Mouse (Mus musculus) left cerebral cortex, adult 18-20 months (tissue): Measurements from ENCODE around the gene Bcl6b. TPM values are rescaled to one million over a fixed set of nuclear protein-coding genes. Genes with fewer than 3 reads are reported as not detected.

ENCODE experiments used
- DNase-seq, 2 experiments: peaks; one replicate each; pipeline ENCODE4 v3.0.0; 2021 to 2022; ENCODE audit warnings: low spot score in 2 of 2, mixed read lengths in 1 of 2
- total RNA-seq, 2 experiments: library from RNA; stranded (reverse); gene quantifications; 2 replicates each; pipeline ENCODE4 v1.2.3; 2021

Bcl6b gene
- total RNA-seq, 2 experiments from 2014 or later = 1.2 to 3.2 TPM

DNA sequence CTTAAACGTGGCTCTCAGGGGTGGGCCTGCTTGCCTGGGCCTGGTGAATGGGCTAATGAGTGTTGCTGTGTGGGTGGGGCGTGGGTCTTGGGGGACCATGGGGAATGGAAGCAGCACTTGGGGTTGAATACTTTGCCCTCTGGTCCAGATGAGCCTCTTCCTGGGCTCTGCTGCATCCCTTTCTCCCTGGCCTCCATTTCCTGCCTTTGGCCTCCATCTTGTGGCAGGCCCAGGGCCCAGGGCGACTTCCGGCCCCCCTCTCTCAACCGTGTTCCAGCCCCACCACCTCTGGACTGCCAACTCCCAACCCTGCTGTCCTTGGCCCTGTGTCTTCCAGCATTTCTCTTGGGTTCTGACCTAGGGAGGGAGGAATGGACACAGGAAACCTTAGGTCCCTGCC, 4.4 kb upstream of the Bcl6b start:
- DNase-seq = no peak

DNA sequence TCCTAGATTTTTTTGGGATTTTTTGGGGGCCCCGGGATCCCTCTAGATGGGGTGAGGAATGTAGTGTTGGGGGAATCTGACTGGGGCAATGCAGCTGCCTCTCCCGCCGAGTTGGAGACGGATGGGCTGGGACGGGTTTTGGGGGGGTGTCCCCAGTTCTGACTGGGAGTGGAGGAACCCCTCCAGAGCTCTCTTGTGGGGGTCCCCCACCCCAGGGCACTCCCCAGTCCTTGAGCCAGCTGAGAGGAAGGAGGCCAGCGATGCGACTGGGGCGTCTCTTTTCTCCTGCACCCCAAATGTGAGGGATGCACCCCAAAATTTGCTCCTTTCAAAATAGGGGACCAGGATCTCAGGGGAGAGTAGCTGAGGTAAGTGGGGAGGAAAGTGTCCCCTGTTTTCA, 3.4 kb upstream of the Bcl6b start:
- no peak for DNase-seq

DNA sequence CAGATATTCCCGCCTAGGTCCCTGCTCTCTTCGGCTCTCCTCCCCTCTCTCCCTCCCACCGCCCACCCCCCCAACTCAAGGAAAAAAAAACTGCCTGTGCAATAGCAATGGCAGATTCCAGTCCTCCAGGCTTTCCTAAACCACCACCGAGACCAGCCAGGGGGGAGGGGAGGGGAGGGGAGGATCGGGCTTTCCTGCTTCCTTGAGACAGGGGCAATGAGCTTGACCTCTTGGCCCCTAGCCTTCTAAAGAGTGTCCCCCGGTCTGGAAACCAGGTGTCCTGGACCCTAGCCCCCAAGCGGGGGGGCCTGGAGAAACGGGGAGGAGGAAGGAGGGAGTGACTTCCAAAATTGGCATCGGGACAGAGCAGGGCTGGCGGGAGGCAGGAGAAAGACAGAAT, 2.9 kb upstream of the Bcl6b start:
- DNase-seq = no peak

DNA sequence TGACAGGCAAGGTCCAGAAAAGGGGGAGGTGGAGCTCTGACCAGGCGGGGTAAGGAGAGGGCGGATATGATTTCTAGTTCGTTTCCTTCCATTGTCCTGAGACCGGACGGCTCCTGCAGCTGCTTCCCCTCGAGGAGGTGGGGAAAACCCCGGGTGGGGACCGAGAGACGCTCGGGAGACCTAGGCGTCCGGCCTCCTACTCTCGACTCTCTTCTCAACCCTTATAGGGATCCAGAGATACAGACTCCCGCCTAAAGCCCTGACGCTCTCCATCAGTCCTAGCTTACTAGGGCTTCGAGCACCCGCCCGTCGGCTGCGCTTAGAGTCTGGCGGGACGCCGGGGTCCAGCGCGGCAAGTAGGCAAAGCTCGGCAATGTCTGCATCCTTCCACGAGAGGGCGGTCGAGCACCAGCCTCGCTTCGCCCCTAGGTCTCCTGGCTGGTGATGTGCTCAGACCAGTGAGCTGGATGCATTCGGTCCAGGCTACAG, 685 bp upstream of the Bcl6b start:
- peak; percentile 78 to 83 for DNase-seq

DNA sequence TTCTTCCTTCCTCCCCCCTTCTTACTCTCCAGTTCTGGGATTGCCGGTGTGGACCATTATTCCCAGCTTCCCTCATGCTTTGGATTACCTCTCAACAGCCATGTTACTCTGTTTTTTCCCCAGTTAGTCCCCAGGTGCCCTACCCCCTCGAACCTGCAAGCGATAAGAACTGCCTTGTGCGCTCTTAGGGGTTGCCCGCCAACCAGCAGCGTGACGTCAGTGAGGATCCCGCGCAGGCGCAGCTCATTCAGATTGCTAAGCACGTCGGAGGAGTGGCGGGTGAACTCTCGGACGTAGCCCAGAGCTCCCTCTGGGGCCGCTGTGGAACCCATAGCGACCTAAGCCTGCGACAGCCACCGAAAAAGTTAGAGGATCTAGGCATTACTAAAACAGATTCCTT, 770 bp downstream of the Bcl6b start:
- peak; percentile 81 to 82 for DNase-seq

DNA sequence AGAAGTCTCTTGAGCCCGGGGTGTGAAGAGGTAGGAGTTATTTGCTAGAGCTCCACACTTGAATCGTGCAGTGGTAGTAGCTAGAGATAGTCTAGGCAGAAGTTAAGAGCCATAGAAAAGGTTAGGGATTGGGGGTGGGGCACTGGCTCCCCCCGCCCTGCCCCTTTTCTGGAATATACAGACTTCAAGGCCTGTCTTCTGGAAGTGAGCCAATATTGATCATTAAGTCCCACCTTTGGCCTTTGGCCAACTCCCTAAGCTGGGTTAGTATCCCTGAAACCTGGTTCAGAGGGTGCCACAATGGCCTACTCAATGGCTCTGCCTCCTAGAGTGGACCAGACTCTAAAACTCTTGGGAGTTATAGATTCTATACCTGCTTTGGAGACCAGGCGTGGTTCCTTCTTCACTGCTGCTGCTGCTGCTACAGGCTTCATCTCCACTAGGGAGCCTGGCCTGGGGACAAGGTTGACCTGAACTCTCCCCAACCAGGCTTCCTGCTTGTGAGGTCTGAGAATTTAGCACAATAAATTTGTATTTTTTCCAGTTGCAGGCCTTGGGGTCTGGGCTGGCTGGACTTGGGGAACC, 1.8 kb downstream of the Bcl6b start:
- DNase-seq = no peak

DNA sequence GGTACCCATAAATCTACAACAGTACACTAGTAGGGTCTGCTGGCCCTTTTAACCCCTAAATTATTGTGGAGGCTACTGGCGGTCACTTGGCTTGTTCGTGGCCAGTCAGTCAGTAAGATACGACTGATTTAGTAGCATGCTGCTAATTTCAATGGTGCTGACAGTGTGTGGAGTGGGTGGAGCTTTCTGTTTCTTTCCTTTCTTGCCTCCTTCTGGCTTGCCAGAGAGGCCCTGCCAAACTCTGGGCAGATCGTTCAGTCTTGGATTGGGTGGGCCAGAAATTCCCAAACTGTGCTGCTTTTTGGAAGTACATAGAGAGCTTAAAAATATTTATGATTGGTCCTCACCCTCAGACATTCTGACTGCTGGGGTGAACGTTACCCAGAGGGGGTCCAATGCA, 2.5 kb downstream of the Bcl6b start:
- DNase-seq = no peak

DNA sequence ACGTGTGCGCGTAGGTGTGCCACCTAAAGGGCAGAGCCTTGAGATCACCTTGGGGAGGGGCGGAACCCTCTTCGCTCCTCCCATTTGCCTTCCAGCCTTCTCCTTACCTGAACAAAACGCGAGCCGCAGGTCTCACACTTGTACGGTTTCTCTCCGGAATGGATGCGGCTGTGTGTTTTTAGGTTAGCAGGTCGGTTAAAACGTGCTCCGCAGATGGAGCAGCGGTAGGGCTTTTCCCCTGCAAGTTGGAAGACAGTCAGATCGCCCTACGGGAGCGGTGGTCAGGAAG, 3.1 kb downstream of the Bcl6b start:
- no peak for DNase-seq

DNA sequence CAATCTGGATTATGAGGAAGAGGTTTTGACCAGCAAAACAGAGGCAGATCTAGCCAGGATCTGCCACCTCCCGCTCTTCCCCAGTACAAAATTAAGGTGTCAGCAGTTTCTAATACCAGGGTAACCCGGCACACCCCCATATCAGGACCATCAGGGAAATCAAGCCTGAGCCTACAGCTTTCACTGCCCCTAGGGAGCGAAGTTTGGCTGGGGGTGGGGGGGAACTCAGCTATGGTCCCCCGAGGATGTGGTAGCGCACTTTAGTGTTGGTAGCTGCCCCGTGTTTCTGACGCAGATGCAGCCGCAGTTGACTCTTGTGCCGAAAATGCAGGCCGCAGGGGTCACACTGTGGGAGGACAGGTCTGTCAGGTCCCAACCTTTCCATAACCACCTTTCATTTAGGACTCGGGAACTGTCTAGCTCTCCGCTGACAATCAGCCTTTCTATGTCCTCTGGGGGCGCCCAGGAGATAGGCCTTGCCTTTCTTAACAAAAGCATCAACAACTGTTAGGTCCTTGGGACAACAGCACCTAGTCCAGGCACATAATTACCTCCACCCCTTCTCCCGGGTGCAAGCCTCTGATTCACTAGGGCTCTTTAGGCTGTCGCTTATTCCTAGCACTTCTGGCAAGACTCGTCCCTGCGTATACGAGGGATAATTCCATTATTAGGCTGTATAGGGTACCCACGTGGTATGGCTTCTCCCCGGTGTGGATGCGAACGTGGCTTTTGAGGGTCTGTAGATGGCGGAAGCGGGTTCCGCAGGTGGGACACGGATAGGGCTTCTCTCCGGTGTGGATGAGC, 3.6 kb downstream of the Bcl6b start:
- no peak for DNase-seq

DNA sequence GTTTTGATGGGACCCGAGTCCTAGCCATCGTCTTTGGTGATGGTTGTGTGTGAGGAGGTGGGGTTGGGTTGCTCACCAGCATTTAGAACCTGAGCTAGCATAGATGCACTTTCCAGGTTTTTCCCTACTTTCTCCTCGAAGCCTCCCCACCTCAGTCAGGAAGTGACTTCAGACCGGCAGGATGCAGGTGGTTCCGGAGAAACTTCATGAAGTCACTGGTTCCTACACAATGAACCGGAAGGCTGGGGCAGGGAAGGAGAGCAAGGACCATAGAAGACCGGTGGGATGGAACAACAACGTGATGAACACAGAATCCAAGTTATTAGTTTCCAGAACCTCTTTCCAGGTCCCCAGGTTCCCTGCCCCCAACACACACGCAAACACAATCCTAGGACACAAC, 5.9 kb downstream of the Bcl6b start:
- no peak for DNase-seq

DNA sequence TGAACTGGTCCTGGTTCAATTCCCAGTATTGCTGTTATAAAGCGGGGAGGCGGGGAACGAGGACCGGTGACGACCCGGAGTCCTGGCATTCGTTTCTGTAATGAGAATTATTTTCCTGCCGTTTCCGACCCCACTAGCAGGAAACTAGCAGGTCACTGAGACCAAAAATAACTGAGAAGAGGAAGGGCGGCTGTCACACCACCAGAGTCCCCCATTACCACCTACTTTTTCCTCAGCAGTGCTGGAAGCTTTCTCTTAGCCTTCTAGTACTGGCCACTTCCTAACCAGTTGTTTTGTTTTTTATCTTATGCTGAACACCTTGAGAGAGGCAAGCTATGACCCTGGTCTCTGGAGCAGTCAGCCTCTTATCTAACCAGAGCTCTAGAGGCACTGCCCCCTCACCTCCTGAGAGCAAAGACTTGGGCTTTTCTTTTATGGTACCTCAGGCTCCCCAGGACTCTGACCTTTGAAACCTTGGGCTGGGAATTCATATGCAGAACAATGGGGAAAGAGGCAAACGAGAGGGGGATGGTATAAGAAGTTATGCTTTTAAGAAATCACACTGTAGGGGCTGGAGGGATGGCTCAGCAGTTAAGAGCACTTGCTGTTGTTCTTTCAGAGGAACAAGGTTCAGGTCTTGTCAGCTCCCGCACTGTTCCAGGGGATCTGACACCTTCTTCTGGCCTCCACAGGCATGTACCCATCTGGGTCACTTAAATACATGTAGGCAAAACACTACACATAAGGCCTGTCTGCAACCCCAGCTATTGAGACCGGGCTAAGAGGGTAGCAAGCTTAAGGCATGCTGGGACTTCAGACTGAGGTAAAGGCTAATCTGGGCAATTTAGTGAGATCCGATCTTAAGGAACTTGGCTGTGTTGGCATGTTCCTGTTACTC, 7.7 kb downstream of the Bcl6b start:
- DNase-seq = no peak

DNA sequence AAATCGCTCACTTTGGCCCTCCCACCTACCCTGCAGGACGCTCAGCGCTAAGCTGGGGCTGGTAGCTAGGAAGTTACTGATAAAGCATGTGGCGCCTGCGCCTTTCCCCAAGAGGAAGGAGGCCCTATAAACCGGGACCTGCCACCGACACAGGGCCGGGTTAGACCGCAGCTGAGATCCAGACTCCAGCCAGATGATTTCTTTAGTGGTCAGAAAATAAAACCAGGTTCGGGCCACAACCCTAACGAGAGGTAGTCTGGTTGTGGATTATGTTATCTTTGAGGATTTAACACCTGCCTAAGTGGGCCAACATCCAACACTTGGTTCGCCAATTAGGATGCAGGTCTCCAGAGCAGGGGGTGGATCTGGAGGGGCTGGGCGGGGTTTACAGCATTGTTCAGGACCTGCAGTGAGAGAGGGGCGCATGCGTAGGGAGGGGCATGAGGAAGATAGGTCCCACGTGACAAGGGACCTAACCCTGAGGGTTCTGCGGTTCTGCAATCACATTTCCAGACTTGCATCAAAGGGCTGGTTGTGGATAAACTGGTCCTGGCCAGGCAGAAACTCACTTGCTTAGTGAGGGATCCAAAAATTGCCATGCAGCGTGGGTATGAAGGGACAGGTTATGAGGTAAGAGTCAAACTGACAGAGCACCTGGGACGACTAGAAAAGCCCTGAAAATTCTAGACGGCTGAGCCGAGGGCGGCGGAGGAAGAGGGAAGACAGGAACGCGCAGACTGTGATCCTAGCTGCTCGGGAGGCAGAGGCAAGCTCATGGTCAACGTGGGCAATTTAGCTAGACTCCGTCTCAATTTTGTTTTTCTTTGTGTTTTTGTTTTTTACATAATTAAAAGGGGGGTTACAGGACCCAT, 8.6 kb downstream of the Bcl6b start, which contains the start of gene Slc16a13:
TSS of gene Slc16a13 (minus strand) at position 334 of the 872 bp plus-strand sequence.
- DNase-seq = peak; percentile 89 to 94

DNA sequence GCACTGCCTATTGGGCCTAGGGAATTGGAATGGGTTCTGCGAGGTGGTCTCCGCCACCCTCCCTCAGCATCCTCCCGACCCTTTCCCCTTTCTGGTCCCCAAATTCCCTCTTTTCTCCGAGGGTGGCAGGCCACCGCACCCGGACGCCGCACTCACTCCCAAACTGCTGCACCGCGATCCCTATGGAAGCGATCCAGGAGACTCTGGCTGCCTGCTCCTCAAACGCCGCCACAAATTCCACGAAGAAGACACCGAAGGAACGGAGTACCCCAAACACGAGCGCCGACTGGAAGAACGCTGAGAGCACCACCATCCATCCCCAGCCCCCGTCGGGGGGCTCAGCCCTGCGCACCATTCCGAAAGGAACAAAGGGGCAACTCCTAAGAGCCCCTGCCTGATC, 9.3 kb downstream of the Bcl6b start:
- no peak for DNase-seq

DNA sequence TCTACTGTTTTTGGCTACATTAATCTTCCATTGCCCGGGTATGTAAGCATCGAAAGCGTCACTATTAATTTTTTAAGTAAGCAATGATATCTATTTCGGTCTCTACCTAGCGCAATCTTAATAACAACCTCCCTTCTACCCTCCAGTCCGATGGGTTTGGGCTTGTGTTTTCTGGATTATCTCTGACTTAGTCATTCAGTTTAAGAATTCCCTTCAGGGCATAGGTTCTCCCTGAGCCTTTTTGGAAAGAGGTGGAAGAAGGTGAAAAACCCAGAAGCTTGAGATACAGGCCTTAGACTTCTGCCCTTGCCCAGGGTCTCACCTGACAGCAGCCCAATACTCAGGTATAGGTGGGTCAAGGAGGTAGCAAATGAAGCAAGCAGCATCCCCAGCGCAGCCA, 9.7 kb downstream of the Bcl6b start:
- no peak for DNase-seq

DNA sequence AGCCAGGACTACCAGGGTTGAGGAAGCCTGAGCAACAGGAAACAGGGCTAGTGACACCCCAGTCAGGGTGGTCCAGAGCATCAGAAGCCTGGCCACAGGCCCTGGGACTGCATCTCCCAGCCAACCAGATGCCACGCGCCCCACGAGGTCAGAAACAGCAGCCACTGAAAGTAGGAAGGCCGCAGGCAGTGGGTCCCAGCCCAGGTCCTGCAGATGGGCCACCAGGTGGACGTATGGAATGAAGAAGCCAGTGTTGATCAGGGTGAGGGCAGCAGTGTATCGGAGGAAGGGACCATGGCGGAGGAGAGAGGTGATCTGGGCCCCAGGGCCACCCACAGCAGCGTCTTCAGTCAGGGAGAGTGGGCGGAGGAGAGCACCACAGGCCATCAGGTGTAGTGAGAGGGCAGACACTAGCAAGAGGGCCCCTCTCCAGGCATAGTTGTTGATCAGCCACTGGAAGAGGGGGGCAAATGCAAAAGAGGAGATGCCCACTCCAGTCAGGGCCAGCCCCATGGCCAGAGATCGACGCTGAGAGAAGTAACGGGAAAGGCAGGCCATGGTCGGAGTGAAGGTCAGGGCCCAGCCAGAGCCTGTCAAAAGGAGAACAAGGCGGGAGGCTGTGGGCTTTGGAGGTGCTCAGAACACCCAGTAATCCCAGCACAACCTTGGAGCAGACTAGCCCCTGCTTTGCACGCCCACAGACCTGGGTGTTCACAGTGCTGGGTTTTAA, 10.7 kb downstream of the Bcl6b start:
- DNase-seq = no peak

DNA sequence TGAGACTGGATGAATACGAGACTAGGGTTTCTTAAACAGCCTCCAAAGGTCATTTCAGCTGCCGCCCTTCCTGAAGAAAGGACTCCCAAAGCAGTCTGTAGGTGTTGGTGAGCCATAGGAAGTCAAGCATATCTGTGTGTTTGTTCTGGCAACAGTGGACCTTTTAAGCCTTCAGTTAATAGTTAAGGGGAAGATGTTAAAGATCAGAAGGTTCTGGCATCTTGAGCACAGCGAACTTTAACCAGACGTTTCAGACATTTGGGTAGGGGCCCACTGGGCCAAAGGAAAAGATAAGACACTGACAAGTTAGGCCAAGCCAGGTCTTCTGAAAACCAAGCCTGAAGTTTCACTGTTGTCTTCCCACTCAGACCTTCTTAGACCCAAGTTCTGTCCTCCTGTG, 11.6 kb downstream of the Bcl6b start:
- DNase-seq = no peak

DNA sequence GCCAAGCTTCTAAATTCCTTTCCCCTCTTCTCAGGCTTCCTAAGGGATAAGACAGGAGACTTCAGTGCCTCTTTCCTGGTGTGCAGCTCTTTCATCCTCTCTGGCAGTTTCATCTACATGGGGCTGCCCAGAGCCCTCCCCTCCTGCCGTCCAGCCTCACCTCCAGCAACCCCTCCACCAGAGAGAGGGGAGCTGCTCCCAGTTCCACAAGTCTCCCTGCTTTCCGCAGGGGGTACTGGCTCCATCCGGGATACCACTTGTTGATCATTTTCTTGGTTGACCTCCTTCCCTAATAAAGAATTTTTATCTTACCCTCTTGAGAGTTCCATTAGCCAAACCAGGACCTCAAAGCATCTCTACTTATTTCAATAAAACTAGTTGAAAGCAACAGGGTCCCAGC, 13.5 kb downstream of the Bcl6b start:
- DNase-seq = no peak

DNA sequence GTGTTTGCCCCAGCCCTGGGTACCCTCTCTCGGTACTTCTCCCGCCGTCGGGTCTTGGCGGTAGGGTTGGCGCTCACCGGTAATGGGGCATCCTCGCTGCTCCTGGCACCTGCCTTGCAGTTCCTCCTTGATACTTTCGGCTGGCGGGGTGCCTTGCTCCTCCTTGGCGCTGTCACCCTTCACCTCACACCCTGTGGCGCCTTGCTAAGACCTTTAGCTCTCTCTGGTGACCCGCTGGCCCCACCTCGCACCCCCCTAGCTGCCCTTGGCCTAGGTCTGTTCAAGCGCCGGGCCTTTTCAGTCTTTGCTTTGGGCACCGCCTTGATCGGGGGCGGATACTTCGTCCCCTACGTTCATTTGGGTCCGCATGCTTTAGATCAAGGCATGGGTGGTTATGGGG, 14.3 kb downstream of the Bcl6b start:
- DNase-seq = no peak

DNA sequence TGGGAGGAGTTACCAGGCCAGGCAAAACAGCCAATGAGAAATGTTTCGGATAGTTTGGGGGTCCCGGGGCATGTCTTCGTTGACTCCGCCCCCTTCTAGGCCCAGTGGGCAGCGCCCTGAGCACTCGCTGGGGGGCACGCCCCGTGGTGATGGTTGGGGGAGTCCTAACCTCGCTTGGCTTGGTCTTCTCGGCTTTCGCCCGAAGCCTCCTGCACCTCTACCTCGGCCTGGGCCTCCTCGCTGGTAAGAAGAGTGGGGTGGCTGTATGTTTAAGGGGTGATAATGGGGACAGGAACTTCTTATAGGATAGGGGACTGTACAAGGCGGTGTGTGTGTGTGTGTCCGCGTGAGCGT, 14.8 kb downstream of the Bcl6b start:
- DNase-seq = no peak

DNA sequence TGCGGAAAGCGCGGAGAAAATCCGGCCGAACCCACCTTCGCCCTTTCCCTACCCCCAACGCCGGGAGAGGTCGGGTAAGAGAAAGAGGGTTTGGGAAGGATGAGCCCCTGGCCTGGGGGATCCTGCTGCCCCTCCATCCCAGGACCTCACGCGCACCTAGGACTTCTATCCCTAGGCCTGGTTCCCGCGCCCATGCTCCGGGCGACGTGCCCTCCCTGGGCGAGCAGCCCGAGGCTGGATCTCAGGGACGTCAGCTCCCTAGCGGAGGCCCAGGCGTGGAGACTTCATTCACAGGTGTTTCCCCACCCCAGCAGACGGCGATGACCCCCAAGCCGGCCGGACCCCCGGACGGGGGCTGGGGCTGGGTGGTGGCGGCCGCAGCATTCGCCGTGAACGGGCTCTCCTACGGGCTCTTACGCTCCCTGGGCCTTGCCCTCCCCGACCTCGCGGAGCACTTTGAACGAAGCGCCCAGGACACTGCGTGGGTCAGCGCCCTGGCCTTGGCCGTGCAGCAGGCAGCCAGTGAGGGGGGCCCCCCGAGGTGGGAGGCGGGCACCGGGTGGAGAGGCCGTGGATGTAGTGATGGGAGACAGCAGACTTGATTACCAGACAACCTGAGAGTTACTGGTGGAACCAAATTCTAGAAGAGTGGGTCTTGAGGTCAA, 15.3 kb downstream of the Bcl6b start:
- DNase-seq = no peak
